Mouse (Mus musculus): ENCODE data around the gene Defb21. TPM values are rescaled to one million over a fixed set of nuclear protein-coding genes. Genes with fewer than 3 reads are reported as not detected.
A peak's percentile ranks its signal among the peaks of the same experiment; 100 is the strongest.

Gene Defb21
- not detected in 2 replicates for total RNA-seq (2014; rRNA removed)
- not detected in 2 replicates for polyA plus RNA-seq (2015; fragmentation: Nextera tagmentation; extraction: Ambion mirVana)

GRCm38 (mm10) chr2:152572114-152572794 is at the start of gene Defb21:
TSS of gene Defb21 (plus strand) at chr2:152572744.
- no peak within 1 kb of the TSS for H3K4me2 ChIP-seq (ENCODE audit: low read depth, low read length, poor library complexity, severe bottlenecking)
- no peak within 1 kb of the TSS for H3K9ac ChIP-seq (replicated peaks; ENCODE audit: low read length, poor library complexity, severe bottlenecking)
- no peak within 1 kb of the TSS for H3K27ac ChIP-seq (ENCODE audit: low read depth, low read length)
- peak; percentile 48 for TF ChIP-seq CTCF (IDR thresholded peaks at IDR 0.05)
- H3K9me3 ChIP-seq (ENCODE audit: low read length), result no peaks in the 10 kb centered on the region
- ATAC-seq (ENCODE audit: low FRiP score) (no peak), DNase-seq (ENCODE audit: low spot score) (no peak)
- 61% methylated on average over 11 of the region's 11 CpGs for WGBS
- H3K27me3 ChIP-seq (ENCODE audit: insufficient read depth, low read length), result no peaks in the 10 kb centered on the region
- H3K4me3 ChIP-seq (ENCODE audit: low read depth, low read length), result no peak within 1 kb of the TSS
- no peaks in the 10 kb centered on the region for H3K36me3 ChIP-seq (ENCODE audit: insufficient read depth, low read length)
- H3K4me1 ChIP-seq (ENCODE audit: insufficient read depth, low read length), result no peaks in the 10 kb centered on the region

GRCm38 (mm10) chr2:152539944-152540710 is 32.4 kb upstream of the Defb21 start, which contains the start of gene Defb29:
TSS of gene Defb29 (minus strand) at chr2:152540098.
- ATAC-seq (ENCODE audit: low FRiP score), result no peak
- no peaks in the 10 kb centered on the region for H3K36me3 ChIP-seq (ENCODE audit: insufficient read depth, low read length)
- 60% methylated on average over 13 of the region's 13 CpGs for WGBS
- no peak within 1 kb of the TSS for H3K4me3 ChIP-seq (ENCODE audit: low read depth, low read length)
- no peak within 1 kb of the TSS for H3K9ac ChIP-seq (replicated peaks; ENCODE audit: low read length, poor library complexity, severe bottlenecking)
- no peaks in the 10 kb centered on the region for H3K27me3 ChIP-seq (ENCODE audit: insufficient read depth, low read length)
- H3K4me1 ChIP-seq (ENCODE audit: insufficient read depth, low read length), result no peaks in the 10 kb centered on the region
- H3K27ac ChIP-seq (ENCODE audit: low read depth, low read length), result no peak within 1 kb of the TSS
- H3K9me3 ChIP-seq (ENCODE audit: low read length), result no peaks in the 10 kb centered on the region
- peak; percentile 23 for TF ChIP-seq CTCF (IDR thresholded peaks at IDR 0.05)
- DNase-seq (ENCODE audit: low spot score), result no peak
- no peak within 1 kb of the TSS for H3K4me2 ChIP-seq (ENCODE audit: low read depth, low read length, poor library complexity, severe bottlenecking)

GRCm38 (mm10) chr2:152541979-152542378 is 30.6 kb upstream of the Defb21 start:
- Histone ChIP-seq H3K9ac (replicated peaks; ENCODE audit: low read length, poor library complexity, severe bottlenecking) (no peak overlapping the region), H3K9me3 (ENCODE audit: low read length) (no peaks in the 10 kb centered on the region), H3K36me3 (ENCODE audit: insufficient read depth, low read length) (no peaks in the 10 kb centered on the region), H3K27me3 (ENCODE audit: insufficient read depth, low read length) (no peaks in the 10 kb centered on the region), H3K4me1 (ENCODE audit: insufficient read depth, low read length) (no peaks in the 10 kb centered on the region), H3K4me2 (ENCODE audit: low read depth, low read length, poor library complexity, severe bottlenecking) (no peak overlapping the region), H3K4me3 (ENCODE audit: low read depth, low read length) (no peak overlapping the region), H3K27ac (ENCODE audit: low read depth, low read length) (no peak overlapping the region)
- WGBS, result 84% methylated on average over 9 of the region's 9 CpGs
- ATAC-seq (ENCODE audit: low FRiP score) (no peak), DNase-seq (ENCODE audit: low spot score) (no peak)
- TF ChIP-seq CTCF (IDR thresholded peaks at IDR 0.05), result no peak

GRCm38 (mm10) chr2:152542897-152543296 is 29.6 kb upstream of the Defb21 start:
- Histone ChIP-seq H3K36me3 (ENCODE audit: insufficient read depth, low read length) (no peaks in the 10 kb centered on the region), H3K4me1 (ENCODE audit: insufficient read depth, low read length) (no peaks in the 10 kb centered on the region), H3K27me3 (ENCODE audit: insufficient read depth, low read length) (no peaks in the 10 kb centered on the region), H3K9ac (replicated peaks; ENCODE audit: low read length, poor library complexity, severe bottlenecking) (no peak overlapping the region), H3K27ac (ENCODE audit: low read depth, low read length) (no peak overlapping the region), H3K4me2 (ENCODE audit: low read depth, low read length, poor library complexity, severe bottlenecking) (no peak overlapping the region), H3K9me3 (ENCODE audit: low read length) (no peaks in the 10 kb centered on the region), H3K4me3 (ENCODE audit: low read depth, low read length) (no peak overlapping the region)
- WGBS, result 83% methylated on average over 2 of the region's 2 CpGs
- DNase-seq (ENCODE audit: low spot score), result no peak
- TF ChIP-seq CTCF (IDR thresholded peaks at IDR 0.05), result no peak
- ATAC-seq (ENCODE audit: low FRiP score), result no peak

- ATAC-seq (ENCODE audit: low FRiP score) (no peak), DNase-seq (ENCODE audit: low spot score) (no peak)
- Histone ChIP-seq H3K27ac (ENCODE audit: low read depth, low read length) (no peak overlapping the region), H3K9ac (replicated peaks; ENCODE audit: low read length, poor library complexity, severe bottlenecking) (no peak overlapping the region), H3K4me1 (ENCODE audit: insufficient read depth, low read length) (no peaks in the 10 kb centered on the region), H3K27me3 (ENCODE audit: insufficient read depth, low read length) (no peaks in the 10 kb centered on the region), H3K36me3 (ENCODE audit: insufficient read depth, low read length) (no peaks in the 10 kb centered on the region), H3K9me3 (ENCODE audit: low read length) (no peaks in the 10 kb centered on the region), H3K4me3 (ENCODE audit: low read depth, low read length) (no peak overlapping the region), H3K4me2 (ENCODE audit: low read depth, low read length, poor library complexity, severe bottlenecking) (no peak overlapping the region)
- WGBS, result 81% methylated on average over 4 of the region's 4 CpGs
- TF ChIP-seq CTCF (IDR thresholded peaks at IDR 0.05), result no peak
These were observed 29.1 kb upstream of the Defb21 start for GRCm38 (mm10) chr2:152543478-152543877.

- Histone ChIP-seq H3K27ac (ENCODE audit: low read depth, low read length) (no peak overlapping the region), H3K4me3 (ENCODE audit: low read depth, low read length) (no peak overlapping the region), H3K4me2 (ENCODE audit: low read depth, low read length, poor library complexity, severe bottlenecking) (no peak overlapping the region), H3K4me1 (ENCODE audit: insufficient read depth, low read length) (no peaks in the 10 kb centered on the region), H3K27me3 (ENCODE audit: insufficient read depth, low read length) (no peaks in the 10 kb centered on the region), H3K36me3 (ENCODE audit: insufficient read depth, low read length) (no peaks in the 10 kb centered on the region), H3K9ac (replicated peaks; ENCODE audit: low read length, poor library complexity, severe bottlenecking) (no peak overlapping the region), H3K9me3 (ENCODE audit: low read length) (no peaks in the 10 kb centered on the region)
- DNase-seq (ENCODE audit: low spot score), result peak; percentile 67
- ATAC-seq (ENCODE audit: low FRiP score), result 0 out of 2 replicates have a peak, but pooled peaks have one; percentile 47
- WGBS, result 16% methylated on average over 4 of the region's 4 CpGs
- TF ChIP-seq CTCF (IDR thresholded peaks at IDR 0.05), result peak; percentile 77
These were observed 27.9 kb upstream of the Defb21 start for GRCm38 (mm10) chr2:152544691-152545090.

All from midbrain, postnatal 0 days (tissue).